Mouse (Mus musculus): ENCODE measurements at regions not wholly inside any gene's neighbourhood (a gene's known extent, or its start where the extent isn't known, plus 50 kb on each side); places are given as distances from the start of the nearest gene placed in this dataset.

DNA sequence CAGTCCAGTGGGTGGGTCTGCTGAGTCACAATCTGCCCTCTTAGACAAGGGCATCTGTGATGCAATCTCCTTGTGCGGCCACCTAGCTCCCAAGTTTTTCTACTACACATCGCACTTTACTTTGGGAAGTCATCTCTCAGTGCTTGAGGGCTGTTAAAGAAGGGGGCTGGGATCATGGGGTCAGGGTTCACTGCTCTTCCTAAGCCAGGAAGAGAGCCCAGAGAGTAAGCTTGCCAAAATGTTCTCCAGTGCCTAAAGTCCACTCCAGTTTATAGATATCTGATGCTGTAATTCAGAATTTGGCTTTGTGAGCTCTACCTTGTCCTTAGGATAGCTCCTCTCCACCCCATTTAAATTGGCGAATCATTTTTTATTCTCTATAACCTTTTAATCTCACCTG lies 347.2 kb downstream of the Zfp619 start:
- DNase-seq (ENCODE audit: low spot score in 2 of 2) = no peak

DNA sequence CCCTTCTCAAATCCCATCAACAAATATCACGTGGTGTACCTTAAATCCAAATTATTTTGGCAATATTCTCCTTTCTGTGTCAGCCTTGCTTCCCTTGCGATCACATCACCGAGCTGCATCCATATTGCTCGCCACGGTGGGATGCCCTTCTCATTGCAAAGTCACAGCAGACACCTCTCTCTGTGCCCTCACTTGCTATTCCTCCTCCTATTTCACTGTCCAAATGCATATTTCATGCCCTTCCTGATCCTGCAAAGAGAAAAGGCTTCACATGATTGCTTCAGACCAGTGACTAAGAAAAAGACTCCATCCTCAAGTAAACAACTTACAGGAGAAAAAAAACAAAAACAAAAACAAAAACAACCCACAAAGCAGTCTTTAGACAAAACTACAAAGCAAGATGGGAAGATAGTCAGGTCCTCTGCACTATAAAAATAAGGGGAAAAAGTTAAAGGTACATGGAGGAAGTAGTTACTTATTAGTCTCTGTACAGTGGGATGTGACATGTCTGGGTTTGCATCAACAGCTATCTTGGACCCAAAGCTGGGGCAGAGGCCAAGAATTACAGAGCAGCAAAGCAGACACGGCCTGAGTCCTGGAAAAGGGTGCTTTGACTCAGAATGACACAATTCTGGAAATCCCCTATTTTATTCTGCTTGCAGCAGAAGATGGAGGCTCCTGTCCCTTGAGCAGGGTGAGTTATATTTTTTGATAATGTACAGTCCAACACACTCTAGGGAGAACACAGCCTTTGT lies 349.3 kb downstream of the Zfp619 start:
- no peak for DNase-seq (ENCODE audit: low spot score in 2 of 2)

DNA sequence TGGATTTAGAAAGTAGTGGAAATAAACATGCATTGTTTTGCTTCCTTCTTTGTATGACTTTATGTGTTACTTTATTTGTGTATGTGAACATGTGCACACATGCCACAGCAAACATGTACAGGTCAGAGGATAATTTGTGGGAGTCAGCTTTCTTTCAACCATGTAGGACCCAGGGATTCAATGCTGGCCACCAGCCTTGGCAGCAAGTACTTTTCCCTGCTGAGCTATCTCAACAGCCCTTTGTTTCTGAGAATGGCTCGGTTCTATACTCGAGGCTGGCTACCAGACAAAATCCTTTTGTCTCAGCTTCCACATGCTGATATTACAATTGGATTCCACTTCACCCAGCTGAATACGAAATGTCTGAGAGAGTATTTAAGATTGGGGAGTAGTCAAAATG lies 349.9 kb downstream of the Zfp619 start:
- DNase-seq (ENCODE audit: low spot score in 2 of 2) = no peak

DNA sequence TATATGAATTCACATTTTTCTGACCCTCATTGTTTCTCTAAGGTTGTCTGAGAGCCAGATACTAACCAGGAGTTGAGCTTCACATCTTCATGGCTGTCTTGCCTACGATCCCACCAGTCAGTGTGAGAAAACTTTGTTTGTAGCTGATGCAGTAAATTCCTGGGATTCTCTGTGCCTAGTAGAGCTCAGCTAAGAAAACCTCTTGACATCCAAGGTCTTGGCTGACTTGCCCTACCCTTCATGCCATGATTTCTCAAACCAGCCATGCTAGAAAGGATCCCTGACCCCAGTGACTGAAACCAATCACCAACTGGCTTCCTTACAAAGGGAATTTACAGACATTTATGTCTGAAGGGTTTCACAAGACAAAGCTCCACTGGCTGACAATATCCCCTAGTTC lies 364.5 kb downstream of the Zfp619 start:
- no peak for DNase-seq (ENCODE audit: low spot score in 2 of 2)

DNA sequence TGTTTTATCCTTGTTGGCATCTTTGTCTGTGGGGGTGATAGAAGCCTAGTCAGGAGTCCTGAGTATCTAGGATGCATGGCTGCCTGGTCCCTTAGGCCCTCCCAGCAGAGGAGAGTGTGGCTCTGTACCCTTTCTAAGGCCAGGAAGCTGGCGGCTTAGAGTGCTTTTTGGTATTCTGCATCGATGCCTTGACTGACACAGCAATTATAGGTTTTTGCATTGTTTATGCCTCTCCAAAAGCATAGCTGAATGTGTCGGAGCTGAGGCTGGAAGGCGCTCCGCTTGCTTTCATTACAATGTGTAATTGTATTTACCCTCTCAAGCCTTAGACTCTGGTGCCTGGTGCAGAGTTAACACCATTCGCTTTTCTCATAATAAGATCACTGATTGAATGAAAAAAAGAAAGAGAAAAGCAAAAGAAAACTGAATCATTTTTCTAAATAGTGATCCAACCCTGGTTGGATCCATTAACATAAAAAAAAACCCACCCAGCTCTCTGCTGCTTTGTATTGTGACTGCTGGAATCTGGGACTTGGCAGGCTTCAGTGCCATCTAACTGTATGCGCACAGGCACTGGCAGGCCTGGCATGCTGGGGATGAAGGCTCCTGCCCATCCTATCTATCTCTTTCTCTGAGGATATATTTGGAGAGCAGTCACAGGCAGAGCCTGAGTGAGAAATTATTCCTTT lies 376.8 kb downstream of the Zfp619 start:
- no peak for DNase-seq (ENCODE audit: low spot score in 2 of 2)

DNA sequence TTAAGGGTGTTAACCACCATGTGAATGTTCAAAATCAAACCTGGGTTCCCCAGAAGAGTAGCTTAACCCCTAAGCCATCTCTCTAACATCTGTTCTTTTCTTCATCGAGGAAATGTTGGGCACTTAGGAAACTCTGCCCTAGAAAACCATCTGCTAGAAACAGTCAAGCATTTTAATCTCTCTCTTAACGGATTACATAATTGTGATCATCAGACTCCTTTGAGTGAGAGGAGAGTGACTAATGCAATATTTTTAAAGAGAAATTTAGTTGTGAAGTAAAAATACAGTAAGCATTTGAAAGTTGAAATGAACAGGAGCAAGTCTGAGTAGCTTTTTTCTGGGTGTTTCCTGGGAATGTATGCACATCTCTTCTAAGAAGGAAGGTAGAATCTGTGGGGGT lies 379.4 kb downstream of the Zfp619 start:
- DNase-seq (ENCODE audit: low spot score in 2 of 2) = no peak

DNA sequence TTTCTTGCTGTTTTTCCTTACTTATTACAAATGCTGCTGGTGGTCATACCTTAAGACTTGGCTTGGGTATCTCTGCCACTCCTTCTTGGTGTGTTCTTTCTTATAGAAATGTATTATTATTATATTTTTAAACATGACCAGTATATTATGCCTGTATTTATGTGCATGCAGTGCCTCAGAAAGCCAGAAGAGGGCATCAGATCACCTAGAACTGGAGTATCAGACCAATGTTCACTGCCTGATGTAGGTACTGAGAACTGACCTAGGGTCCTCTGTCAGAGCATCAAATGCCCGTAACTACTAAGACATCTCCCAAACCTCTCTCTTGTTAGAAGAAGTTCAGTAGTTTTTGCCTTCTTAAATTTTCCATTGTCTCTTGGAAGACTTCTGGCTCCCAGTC lies 380.7 kb downstream of the Zfp619 start:
- DNase-seq (ENCODE audit: low spot score in 2 of 2) = no peak

DNA sequence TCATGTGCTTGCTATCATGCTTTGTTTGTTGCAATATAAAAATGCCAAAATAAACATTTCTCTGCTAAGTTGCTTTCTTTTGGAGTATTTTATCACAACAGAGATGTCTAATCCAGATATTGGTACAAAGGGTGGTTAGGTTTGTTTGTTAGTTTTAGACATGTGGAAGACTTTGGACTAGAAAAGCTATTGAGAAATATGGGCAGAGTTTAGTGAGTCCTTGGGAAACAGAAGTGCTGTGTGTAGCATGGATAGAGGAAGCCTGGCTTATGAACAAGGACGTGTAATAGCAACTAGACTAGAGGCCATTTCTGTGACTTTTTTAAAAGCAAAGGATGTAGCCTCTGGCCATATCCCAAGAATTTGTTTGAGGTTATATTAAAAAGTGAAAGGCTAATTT lies 416.4 kb downstream of the Zfp619 start:
- no peak for DNase-seq (ENCODE audit: low spot score in 2 of 2)

DNA sequence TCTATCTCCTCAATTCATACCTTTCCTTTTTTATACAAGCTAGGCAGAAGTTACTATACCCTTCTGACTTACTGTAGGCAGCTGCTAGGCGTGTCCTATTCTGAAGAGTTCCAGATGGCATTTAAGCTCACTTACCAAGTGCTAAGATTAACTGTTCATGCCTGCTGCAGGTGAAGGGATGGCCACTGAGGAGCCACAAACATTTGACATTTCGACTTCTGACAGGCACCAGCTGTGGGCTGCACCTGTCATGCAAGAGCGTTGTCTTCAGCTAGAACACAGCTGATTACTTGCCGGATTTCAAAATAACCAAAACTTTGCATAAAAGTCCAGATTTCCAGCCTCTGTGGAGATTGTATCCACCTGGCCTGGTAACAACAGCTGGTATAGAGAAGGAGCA lies 419.7 kb downstream of the Zfp619 start:
- DNase-seq (ENCODE audit: low spot score in 2 of 2) = no peak

DNA sequence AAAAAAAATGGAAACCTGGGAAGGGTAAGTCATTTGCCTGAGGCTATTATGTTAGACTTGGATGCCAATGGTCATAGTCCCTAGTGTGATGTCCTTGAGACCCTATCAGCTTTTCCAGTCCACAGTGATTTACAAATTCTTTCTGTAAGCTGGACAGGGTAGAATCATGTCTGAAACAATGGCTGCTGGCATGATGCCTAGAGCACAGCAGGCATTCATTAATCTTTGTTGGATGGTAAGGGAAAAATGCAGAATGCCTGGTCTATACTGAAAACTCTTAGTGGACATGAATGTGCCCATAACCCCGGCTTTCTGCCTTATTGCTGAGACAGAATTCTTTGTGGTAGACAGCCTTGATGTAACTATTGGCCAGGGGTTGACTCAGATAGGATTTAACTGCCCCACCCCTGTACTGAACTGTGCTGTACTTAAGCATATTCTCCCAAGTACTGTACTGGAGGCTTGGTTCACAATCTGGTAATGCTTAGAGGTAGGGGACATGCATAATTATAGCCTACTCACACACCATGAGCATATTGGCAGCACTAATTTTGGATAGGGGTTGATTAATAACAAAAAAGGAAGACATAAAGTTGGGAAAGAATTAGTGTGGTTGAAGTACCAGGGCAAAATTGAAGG lies 424.8 kb downstream of the Zfp619 start:
- peak in 1 of 2 experiments; percentile 2 for DNase-seq (ENCODE audit: low spot score in 2 of 2)

DNA sequence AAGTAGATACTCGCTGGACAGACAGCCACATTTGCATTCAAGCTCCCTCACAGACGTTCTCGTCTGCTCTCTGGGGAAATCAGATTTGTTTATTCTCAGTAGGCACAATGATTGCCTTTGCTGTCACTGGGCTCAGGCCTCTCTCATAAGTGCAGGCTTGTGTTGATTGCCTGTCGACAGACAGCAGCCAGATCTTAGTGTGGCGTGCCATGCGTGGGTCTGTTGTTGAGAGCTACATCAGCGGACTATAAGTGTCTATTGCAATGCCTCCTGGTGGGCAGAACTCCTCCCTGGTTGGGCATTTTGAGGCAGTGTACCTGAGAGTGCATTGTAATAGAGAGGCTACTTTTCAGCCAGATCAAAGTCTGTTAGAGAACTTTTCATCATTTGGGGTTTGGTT lies 436.5 kb downstream of the Zfp619 start:
- DNase-seq (ENCODE audit: low spot score in 2 of 2) = no peak

DNA sequence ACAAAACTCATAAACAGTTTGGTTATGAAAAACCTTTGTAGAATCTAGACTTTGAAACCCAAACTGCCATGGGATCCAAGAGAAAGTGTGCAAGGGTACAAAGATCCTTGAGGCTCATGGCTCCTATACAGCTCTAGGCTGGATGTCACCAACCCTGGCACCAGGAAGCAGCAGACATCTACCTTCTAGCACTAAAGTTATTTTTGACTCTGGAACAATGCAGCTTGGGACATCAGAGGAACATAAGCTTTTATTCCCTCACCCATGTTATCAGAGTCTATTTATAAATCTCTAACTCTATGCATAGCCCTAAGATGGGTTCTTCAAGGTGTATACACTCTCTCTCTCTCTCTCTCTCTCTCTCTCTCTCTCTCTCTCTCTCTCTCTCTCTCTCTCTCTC lies 437.4 kb downstream of the Zfp619 start:
- DNase-seq (ENCODE audit: low spot score in 2 of 2) = no peak

DNA sequence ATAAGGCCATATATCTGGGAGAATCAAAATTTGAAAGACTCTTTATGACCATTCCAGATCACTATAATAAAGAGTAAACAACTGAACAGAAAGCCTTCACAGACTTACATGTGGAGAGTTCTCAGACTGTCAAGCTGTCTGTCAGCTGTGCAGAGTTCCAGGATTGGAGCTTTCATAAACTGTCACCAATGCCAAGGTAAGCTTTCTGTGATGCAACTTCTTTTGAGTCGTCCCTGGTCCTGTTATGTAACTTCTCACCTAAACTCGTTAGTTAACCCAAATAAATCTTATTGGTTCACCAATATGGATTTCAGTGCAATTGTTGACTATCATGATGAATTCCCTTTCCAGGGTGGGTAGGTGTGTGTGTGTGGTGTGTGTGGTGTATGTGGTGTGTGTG lies 460.6 kb downstream of the Zfp619 start:
- DNase-seq (ENCODE audit: low spot score in 2 of 2) = no peak

DNA sequence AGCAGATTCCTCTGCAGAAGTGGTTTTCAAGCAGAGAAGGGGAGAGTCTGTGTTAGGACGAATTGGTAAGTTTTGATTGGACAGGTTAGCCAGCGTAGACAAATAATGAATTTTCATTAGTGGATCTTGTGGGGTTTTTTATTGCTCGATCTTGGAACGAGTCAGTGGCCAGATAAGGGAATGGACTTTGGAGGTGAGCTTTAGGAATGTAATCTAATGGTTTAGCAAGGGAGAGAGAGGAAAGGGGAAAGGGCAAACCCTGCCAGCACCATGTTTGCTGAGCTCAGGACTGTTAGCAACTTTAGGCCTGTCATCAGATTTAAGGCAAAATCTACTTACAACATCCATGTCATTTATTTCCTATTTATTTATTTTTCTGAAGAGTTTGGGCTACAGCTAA lies 464.1 kb downstream of the Zfp619 start:
- no peak for DNase-seq (ENCODE audit: low spot score in 2 of 2)
